Mouse (Mus musculus) frontal cortex, postnatal 14 days (tissue): ENCODE measurements around the gene Tuba4a.

Source experiments
- DNase-seq, 2 experiments: peaks; one replicate each; pipeline ENCODE4 v3.0.0; 2022; ENCODE audit warnings: low spot score in 2 of 2

The Tuba4a gene

GRCm38 (mm10) chr1:75219531-75219930 lies at the start of gene Tuba4a:
TSS of gene Tuba4a (minus strand) at chr1:75219865.
- DNase-seq: no peak

- peak in 1 of 2 experiments; percentile 68 for DNase-seq
These were observed 44.6 kb upstream of the Tuba4a start, which contains the start of gene Ptprn for GRCm38 (mm10) chr1:75264091-75264880. TSS of gene Ptprn (minus strand) at chr1:75264502.

GRCm38 (mm10) chr1:75262969-75263951 lies 43.6 kb upstream of the Tuba4a start:
- no peak for DNase-seq

GRCm38 (mm10) chr1:75261278-75261677 lies 41.6 kb upstream of the Tuba4a start:
- no peak for DNase-seq

GRCm38 (mm10) chr1:75255516-75256046 lies 35.9 kb upstream of the Tuba4a start:
- no peak for DNase-seq

- DNase-seq: no peak
These were observed 35.0 kb upstream of the Tuba4a start for GRCm38 (mm10) chr1:75254625-75255013.

- DNase-seq: peak in 1 of 2 experiments; percentile 85
These were observed 34.4 kb upstream of the Tuba4a start for GRCm38 (mm10) chr1:75253849-75254624.

GRCm38 (mm10) chr1:75253029-75253428 lies 33.4 kb upstream of the Tuba4a start:
- DNase-seq: no peak

GRCm38 (mm10) chr1:75252308-75252707 lies 32.6 kb upstream of the Tuba4a start:
- DNase-seq: no peak

GRCm38 (mm10) chr1:75251112-75251970 lies 31.7 kb upstream of the Tuba4a start:
- DNase-seq: no peak

- no peak for DNase-seq
These were observed 30.8 kb upstream of the Tuba4a start for GRCm38 (mm10) chr1:75250498-75250897.

- DNase-seq: no peak
These were observed 28.5 kb upstream of the Tuba4a start for GRCm38 (mm10) chr1:75248041-75248772.

- no peak for DNase-seq
These were observed 27.6 kb upstream of the Tuba4a start for GRCm38 (mm10) chr1:75247071-75247930.

- DNase-seq: no peak
These were observed 25.2 kb upstream of the Tuba4a start for GRCm38 (mm10) chr1:75244836-75245235.

- no peak for DNase-seq
These were observed 24.6 kb upstream of the Tuba4a start for GRCm38 (mm10) chr1:75244175-75244826.

GRCm38 (mm10) chr1:75243411-75243810 lies 23.7 kb upstream of the Tuba4a start:
- DNase-seq: no peak

- DNase-seq: no peak
These were observed 19.9 kb upstream of the Tuba4a start for GRCm38 (mm10) chr1:75239591-75239990.
